Mouse (Mus musculus) lung, adult 2 months (tissue): ENCODE results near the gene Grk6.

Experiments used
- CTCF ChIP-seq: fragments of 200-500 bp; IDR thresholded peaks from 2 replicates; pipeline ENCODE4 v1.5.1; 2011; ENCODE audit warnings: mild to moderate bottlenecking, low read length, control low read depth; ENCODE audit not compliant: insufficient read depth
- POLR2A ChIP-seq: fragments of 200-500 bp; IDR thresholded peaks from 2 replicates; pipeline ENCODE4 v1.6.1; 2011; ENCODE audit warnings: low read depth, mild to moderate bottlenecking, control low read depth, low read length, borderline replicate concordance; ENCODE audit errors: extremely low read depth

- TF ChIP-seq POLR2A, result no peak
- no peak for TF ChIP-seq CTCF
Measured at GRCm38 (mm10) chr13:55483071-55483470, 38.2 kb downstream of the Grk6 start.
